Mouse (Mus musculus): ENCODE data around the gene Shmt2.

Shmt2 gene

GRCm38 (mm10) chr10:127476541-127476940, 45.7 kb downstream of the Shmt2 start:
- ATAC-seq (ENCODE audit: low TSS enrichment) = no peak

- no peak for ATAC-seq (ENCODE audit: low TSS enrichment)
These were observed 47.1 kb downstream of the Shmt2 start for GRCm38 (mm10) chr10:127475175-127475574.

DNA sequence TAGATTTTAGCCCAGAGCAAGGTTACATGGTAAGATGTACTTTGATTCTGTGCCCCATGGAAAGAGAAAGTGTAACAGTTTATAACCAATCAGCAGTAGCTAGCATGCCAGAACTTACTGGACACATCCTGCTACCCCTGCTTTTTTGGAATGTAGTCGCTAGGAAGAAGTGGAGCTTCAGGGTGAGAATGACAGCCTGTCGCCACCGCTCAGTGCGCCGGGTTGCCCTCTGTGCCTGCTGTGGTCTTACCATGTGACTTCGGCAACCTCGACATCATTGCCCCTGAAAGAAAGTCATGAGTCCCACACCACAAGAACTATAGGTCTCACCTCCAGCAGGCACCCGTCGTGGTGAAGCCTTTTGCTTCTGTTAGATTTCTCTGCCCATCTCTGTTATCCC, 49.5 kb downstream of the Shmt2 start:
- ATAC-seq (ENCODE audit: low TSS enrichment) = no peak

DNA sequence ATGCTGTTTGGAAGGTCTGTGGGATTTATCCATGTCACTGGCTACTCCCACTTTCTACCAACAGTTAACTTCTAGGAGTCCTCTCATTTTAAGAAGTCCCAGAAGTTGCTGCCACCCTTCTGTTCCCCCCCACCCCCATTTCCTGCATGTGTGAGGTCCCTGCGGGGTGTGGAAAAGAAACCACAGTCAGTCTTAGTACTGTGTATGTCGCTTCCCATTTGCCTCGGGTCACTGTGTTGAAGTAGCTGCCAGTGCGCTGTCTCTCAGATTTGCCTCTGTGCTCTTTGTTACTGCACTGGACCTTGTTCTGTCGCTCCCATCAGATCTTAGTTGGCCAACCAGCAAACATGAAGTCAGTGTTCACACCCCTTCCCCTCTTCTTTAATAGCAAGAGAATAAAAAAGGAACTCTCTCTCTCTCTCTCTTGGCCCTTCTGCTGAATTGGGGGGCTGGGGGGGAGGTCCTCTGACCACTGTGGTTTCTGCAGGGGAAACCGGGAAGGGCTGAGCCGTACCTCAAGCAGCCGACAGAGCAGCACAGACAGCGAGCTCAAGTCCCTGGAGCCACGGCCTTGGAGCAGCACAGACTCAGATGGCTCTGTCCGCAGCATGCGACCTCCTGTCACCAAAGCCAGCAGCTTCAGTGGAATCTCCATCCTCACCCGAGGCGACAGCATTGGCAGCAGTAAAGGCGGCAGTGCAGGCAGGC, 50.8 kb downstream of the Shmt2 start:
- no peak for ATAC-seq (ENCODE audit: low TSS enrichment)
